Mouse (Mus musculus) B cell, adult 2 months (primary cell): ENCODE measurements around the gene Ptpn13.

Experiments used
- DNase-seq, 2 experiments: peaks; one replicate each; pipeline ENCODE4 v3.0.0; 2022

Ptpn13 gene

GRCm38 (mm10) chr5:103460903-103461302 is 35.9 kb downstream of the Ptpn13 start:
- DNase-seq = no peak

- no peak for DNase-seq
These were observed 38.7 kb downstream of the Ptpn13 start for GRCm38 (mm10) chr5:103463661-103464219.

- DNase-seq = no peak
These were observed 39.3 kb downstream of the Ptpn13 start for GRCm38 (mm10) chr5:103464329-103464728.

- no peak for DNase-seq
These were observed 39.8 kb downstream of the Ptpn13 start for GRCm38 (mm10) chr5:103464771-103465170.

GRCm38 (mm10) chr5:103472670-103473069 is 47.7 kb downstream of the Ptpn13 start:
- DNase-seq = no peak

GRCm38 (mm10) chr5:103473467-103474096 is 48.6 kb downstream of the Ptpn13 start:
- no peak for DNase-seq

GRCm38 (mm10) chr5:103474259-103474658 is 49.3 kb downstream of the Ptpn13 start:
- DNase-seq = no peak

GRCm38 (mm10) chr5:103475503-103475902 is 50.5 kb downstream of the Ptpn13 start:
- DNase-seq = no peak

- no peak for DNase-seq
These were observed 54.5 kb downstream of the Ptpn13 start for GRCm38 (mm10) chr5:103479503-103479902.

GRCm38 (mm10) chr5:103481222-103481621 is 56.2 kb downstream of the Ptpn13 start:
- DNase-seq = no peak

GRCm38 (mm10) chr5:103487001-103487400 is 62.0 kb downstream of the Ptpn13 start:
- DNase-seq = no peak

GRCm38 (mm10) chr5:103490964-103491363 is 66.0 kb downstream of the Ptpn13 start:
- DNase-seq = no peak

- DNase-seq = no peak
These were observed 66.8 kb downstream of the Ptpn13 start for GRCm38 (mm10) chr5:103491788-103492187.

GRCm38 (mm10) chr5:103497061-103497460 is 72.1 kb downstream of the Ptpn13 start:
- no peak for DNase-seq

GRCm38 (mm10) chr5:103497480-103497879 is 72.5 kb downstream of the Ptpn13 start:
- DNase-seq = no peak

GRCm38 (mm10) chr5:103499305-103499704 is 74.3 kb downstream of the Ptpn13 start:
- DNase-seq = no peak

- no peak for DNase-seq
These were observed 76.1 kb downstream of the Ptpn13 start for GRCm38 (mm10) chr5:103501076-103501475.

GRCm38 (mm10) chr5:103501839-103502238 is 76.8 kb downstream of the Ptpn13 start:
- DNase-seq = no peak

- no peak for DNase-seq
These were observed 88.2 kb downstream of the Ptpn13 start for GRCm38 (mm10) chr5:103513162-103513561.

GRCm38 (mm10) chr5:103514441-103514840 is 89.4 kb downstream of the Ptpn13 start:
- DNase-seq = no peak

GRCm38 (mm10) chr5:103515876-103516275 is 90.9 kb downstream of the Ptpn13 start:
- DNase-seq = no peak

- no peak for DNase-seq
These were observed 91.6 kb downstream of the Ptpn13 start for GRCm38 (mm10) chr5:103516555-103516954.

- no peak for DNase-seq
These were observed 92.6 kb downstream of the Ptpn13 start for GRCm38 (mm10) chr5:103517641-103518040.

- DNase-seq = no peak
These were observed 93.9 kb downstream of the Ptpn13 start for GRCm38 (mm10) chr5:103518797-103519468.
